Mouse (Mus musculus) thymus, adult 2 months (tissue): ENCODE measurements around the gene Apbb2. TPM values are rescaled to one million over a fixed set of nuclear protein-coding genes. Genes with fewer than 3 reads are reported as not detected.

Experiments used
- DNase-seq: peaks from one replicate; pipeline ENCODE4 v3.0.0; 2021
- H3K27ac ChIP-seq: fragments of 200-500 bp; 2 replicates; pipeline ENCODE4 v1.5.1; 2012; ENCODE audit warnings: low read length, control low read depth; ENCODE audit not compliant: control insufficient read depth, insufficient read depth
- H3K27me3 ChIP-seq: fragments of 200-500 bp; 2 replicates; pipeline ENCODE4 v1.6.1; 2012; ENCODE audit warnings: mild to moderate bottlenecking, low read length, moderate library complexity, mixed read lengths; ENCODE audit not compliant: control insufficient read depth, insufficient read depth
- H3K36me3 ChIP-seq: fragments of 200-500 bp; 2 replicates; pipeline ENCODE4 v1.6.1; 2012; ENCODE audit warnings: mild to moderate bottlenecking, low read length, moderate library complexity; ENCODE audit not compliant: control insufficient read depth, insufficient read depth
- H3K4me1 ChIP-seq: fragments of 200-500 bp; replicated peaks from 2 replicates; pipeline ENCODE4 v1.6.1; 2012; ENCODE audit warnings: low read length; ENCODE audit not compliant: control insufficient read depth, insufficient read depth
- H3K4me3 ChIP-seq: fragments of 200-500 bp; 2 replicates; pipeline ENCODE4 v1.5.1; 2012; ENCODE audit warnings: mild to moderate bottlenecking, low read length, control low read depth, moderate library complexity; ENCODE audit not compliant: control insufficient read depth, insufficient read depth
- CTCF ChIP-seq: fragments of 200-500 bp; IDR thresholded peaks from 2 replicates; pipeline ENCODE4 v1.5.1; 2012; ENCODE audit warnings: mild to moderate bottlenecking, control low read depth, low read length, moderate library complexity, borderline replicate concordance; ENCODE audit not compliant: control insufficient read depth, poor library complexity, insufficient read depth; ENCODE audit errors: extremely low read depth
- POLR2A ChIP-seq: fragments of 200-500 bp; IDR thresholded peaks from 2 replicates; pipeline ENCODE4 v1.6.1; 2012; ENCODE audit warnings: mild to moderate bottlenecking, low read length, control low read depth, moderate library complexity; ENCODE audit not compliant: control insufficient read depth, poor library complexity, insufficient read depth; ENCODE audit errors: extremely low read depth
- WGBS: fragments of 180-500 bp; shearing (Covaris S2); methylation state at CpG from one replicate; pipeline ENCODE4 v1.1.7; 2018; 5-methylcytosine and 5-hydroxymethylcytosine counted together
- polyA plus RNA-seq: library from polyadenylated mRNA; depleted of rRNA; stranded (reverse); fragments of >200 nt; gene quantifications from 2 replicates; pipeline ENCODE4 v1.2.3, GENCODE M21; 2012

Gene Apbb2
- polyA plus RNA-seq, 1 experiment = 2.6 TPM

DNA sequence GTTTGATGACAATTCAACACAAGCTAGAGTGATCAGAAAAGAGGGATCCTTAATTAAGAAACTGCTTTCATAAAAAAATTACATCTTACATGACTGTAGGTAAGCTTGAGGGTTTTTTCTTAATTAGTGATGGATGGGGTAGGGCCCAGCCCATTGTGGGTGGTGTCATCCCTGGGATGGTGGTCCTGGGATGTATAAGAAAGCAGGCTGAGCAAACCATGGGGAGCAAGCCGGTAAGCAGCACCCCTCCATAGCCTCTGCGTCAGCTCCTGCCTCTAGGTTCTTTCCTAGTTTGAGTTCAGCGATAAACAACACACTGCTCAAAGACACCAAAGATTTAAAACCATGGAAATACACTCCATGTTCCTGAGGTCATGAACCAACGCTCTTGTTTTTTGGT, 78.3 kb downstream of the Apbb2 start:
- Histone ChIP-seq H3K4me1 (no peaks in the 10 kb centered on the region), H3K27me3 (no peaks in the 10 kb centered on the region), H3K27ac (no peak overlapping the region), H3K4me3 (no peak overlapping the region), H3K36me3 (no peaks in the 10 kb centered on the region)
- no peak for DNase-seq
- over 99% methylated on average over 4 of the region's 4 CpGs for WGBS
- TF ChIP-seq POLR2A = no peak

DNA sequence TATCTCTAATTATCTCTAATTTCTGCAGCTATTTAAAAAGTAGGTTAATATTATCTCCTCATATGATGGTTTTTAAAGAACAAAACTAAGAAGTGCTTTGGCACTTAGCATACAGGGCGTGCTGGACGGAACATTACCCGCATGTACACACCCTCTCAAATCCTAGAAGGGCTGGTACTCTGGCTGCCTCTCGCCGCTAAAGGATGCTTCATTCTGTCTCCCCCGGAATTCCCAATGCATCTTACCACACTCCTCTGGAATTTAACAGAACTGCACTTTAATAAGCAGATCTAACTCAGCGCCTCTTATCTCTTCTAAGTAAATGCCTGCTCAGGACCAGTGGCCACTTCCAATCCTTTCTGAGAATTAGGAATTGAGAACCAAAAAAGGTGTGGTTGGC, 80.8 kb downstream of the Apbb2 start:
- DNase-seq = no peak
- Histone ChIP-seq H3K36me3 (no peaks in the 10 kb centered on the region), H3K27me3 (no peaks in the 10 kb centered on the region), H3K4me1 (no peaks in the 10 kb centered on the region), H3K27ac (no peak overlapping the region), H3K4me3 (no peak overlapping the region)
- TF ChIP-seq POLR2A (no peak), CTCF (no peak)
- 98% methylated on average over 7 of the region's 7 CpGs for WGBS

DNA sequence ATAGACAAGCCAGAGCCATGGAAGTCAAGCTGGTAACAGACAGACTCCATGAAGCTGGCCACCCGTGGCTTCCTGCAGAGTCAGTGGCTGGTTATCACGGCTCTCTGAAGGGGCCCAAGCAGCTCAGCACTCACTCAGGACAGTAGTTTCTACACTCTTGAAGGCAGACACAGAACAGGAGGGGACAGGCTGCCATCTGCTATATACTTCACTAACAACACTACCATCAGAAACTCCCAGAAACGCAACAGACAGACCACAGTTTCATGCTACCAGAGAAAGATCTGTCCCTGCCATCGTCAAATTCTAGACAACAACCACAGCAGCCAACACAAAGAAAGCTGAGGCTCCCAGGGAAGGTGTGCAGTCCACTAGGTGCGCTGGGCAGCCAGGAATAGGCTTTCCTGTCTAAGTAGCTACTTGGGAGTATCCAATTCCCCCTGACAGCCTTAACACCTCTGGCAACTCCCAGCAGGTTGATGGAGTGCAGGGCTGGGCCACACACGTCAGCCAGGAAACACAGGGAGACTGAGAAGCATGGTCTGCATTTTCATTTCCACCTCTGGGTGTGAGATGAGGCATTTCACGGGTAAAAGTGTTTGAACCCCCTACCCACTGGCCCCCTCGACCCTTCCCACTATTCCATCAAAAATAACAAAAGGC, 81.8 kb downstream of the Apbb2 start:
- H3K27ac ChIP-seq = no peak overlapping the region
- no peaks in the 10 kb centered on the region for H3K4me1 ChIP-seq

DNA sequence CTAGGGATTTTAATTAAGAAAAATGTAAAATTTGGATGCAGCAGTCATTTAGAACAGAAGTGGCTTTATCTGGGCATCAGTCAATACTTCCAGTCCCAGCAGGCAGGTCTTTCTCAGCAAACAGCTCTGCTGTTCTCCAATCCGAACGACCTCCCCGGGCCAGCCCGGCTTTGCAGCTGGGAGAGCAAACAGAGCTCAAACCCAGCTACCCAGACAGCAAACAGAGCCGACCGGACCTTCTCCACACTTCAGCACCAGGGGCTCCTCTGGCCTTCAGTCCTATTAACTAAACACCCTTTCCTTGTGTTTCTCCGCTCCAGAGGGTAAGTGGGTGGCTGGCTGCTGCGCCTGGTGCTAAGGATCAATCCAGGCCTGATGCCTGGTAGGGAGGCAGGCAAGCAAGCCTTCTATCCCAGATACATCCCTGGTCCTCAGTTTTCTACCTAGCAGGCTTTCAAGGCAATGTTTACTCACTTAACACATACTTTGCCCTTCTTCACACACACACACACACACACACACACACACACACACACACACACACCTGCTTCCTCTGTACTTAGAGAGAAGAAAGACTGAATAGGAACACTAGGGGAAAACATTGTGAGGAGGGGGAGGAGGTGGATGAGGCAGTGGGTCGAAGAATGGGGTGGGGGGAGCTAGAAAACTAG, 82.9 kb downstream of the Apbb2 start:
- Histone ChIP-seq H3K36me3 (no peaks in the 10 kb centered on the region), H3K4me1 (no peaks in the 10 kb centered on the region), H3K27ac (no peak overlapping the region), H3K4me3 (no peak overlapping the region), H3K27me3 (no peaks in the 10 kb centered on the region)
- no peak for DNase-seq
- 88% methylated on average over 9 of the region's 9 CpGs for WGBS
- TF ChIP-seq POLR2A (no peak), CTCF (no peak)

More for the DNA sequence above, 81.8 kb downstream of the Apbb2 start:
- Histone ChIP-seq H3K4me3 (no peak overlapping the region), H3K36me3 (no peaks in the 10 kb centered on the region), H3K27me3 (no peaks in the 10 kb centered on the region)
- no peak for DNase-seq
- 78% methylated on average over 8 of the region's 8 CpGs for WGBS
- TF ChIP-seq CTCF = no peak
- TF ChIP-seq POLR2A = no peak

DNA sequence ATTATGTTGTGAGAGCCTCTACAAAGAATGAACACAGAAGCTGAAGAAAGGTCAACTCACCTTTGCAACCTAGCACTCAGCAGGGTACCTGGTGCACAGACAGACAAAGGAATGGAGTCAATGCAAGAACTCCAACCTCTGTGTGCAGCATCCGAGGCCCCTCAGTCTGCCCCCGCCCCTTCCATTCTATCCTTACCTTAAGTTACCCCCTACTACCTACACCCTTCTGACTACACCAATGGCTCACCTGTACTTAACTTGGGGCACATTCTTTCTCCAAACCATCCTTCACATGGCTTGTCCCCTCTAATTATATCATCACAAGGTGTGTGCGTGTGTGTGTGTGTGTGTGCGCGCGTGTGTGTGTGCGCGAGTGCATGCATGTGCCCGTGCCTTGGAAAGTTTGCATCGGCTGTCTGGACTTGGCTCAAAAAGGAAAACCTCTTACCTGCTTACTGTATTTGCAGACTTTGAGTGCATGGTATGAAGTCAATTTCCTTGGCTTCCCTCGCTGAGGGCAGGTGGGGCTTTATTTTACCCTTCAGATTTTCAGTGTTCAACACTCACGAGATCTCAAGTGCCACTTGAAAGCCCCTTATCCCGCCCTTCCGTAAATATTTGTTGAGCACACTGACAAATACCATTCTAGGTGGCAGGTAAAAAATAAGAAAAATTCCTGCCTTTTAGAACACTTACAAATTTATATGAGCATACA, 84.7 kb downstream of the Apbb2 start:
- H3K4me3 ChIP-seq = no peak overlapping the region
- 95% methylated on average over 14 of the region's 14 CpGs for WGBS

DNA sequence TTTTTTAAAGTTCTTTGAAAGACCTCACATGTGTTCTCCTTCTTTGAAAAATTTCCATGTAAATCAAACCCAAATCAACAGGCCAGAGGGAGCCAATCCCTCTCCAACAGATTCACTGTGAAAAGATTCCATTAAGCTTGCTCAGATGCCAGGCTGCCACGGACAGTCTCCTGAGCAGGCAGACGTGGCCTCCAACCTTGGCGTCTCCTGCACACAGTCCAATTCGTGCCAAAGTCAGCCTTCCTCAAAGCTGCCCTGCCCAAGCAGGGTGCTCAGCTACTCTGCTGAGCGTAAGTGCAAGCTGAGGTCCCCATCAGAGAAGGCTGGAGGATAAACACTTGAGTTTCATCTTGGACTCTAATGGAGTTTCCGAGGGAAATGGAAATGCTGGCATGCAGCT, 85.8 kb downstream of the Apbb2 start:
- no peak overlapping the region for H3K27ac ChIP-seq
- DNase-seq = no peak

More for the DNA sequence above, 84.7 kb downstream of the Apbb2 start:
- H3K36me3 ChIP-seq = no peaks in the 10 kb centered on the region
- TF ChIP-seq CTCF = no peak
- TF ChIP-seq POLR2A = no peak
- DNase-seq = no peak
- no peaks in the 10 kb centered on the region for H3K4me1 ChIP-seq
- H3K27ac ChIP-seq = no peak overlapping the region
- no peaks in the 10 kb centered on the region for H3K27me3 ChIP-seq

More for the DNA sequence above, 85.8 kb downstream of the Apbb2 start:
- Histone ChIP-seq H3K4me1 (no peaks in the 10 kb centered on the region), H3K27me3 (no peaks in the 10 kb centered on the region), H3K4me3 (no peak overlapping the region), H3K36me3 (no peaks in the 10 kb centered on the region)
- 88% methylated on average over 6 of the region's 6 CpGs for whole genome bisulfite sequencing
- TF ChIP-seq CTCF = no peak
